Mouse (Mus musculus) left cerebral cortex, postnatal 25 days (tissue): Measurements from ENCODE around the gene Tbccd1. TPM values are rescaled to one million over a fixed set of nuclear protein-coding genes. Genes with fewer than 3 reads are reported as not detected.
A peak's percentile ranks its signal among the peaks of the same experiment; 100 is the strongest.

ENCODE experiments used
- DNase-seq, 2 experiments: peaks; one replicate each; pipeline ENCODE4 v3.0.0; 2022; ENCODE audit warnings: low spot score in 2 of 2, mixed read lengths in 1 of 2
- intact Hi-C: fragments of 180-260 bp; cut with DNase I; formaldehyde crosslinking; loops from one replicate; pipeline ENCODE4 v1.15.1; 2025
- total RNA-seq, 2 experiments: library from RNA; stranded (reverse); gene quantifications; 2 replicates each; pipeline ENCODE4 v1.2.3; 2021

The Tbccd1 gene
- total RNA-seq, result 10 to 100 TPM; 13.8 to 14.2 TPM

- peak; percentile 100 for DNase-seq
- intact Hi-C loops, result loop anchor here (5.0 kb wide), 1 partner anchor 250 kb away; the partner anchor contains the start of gene Eif4a2
Observed at GRCm38 (mm10) chr16:22857431-22858113, at the start of gene Tbccd1, which contains the start of gene Dnajb11. Tbccd1 (minus strand) TSS chr16:22857669. Dnajb11 (plus strand) TSS chr16:22857845.

- DNase-seq, result no peak
- intact Hi-C loops, result no loop called here
Observed at GRCm38 (mm10) chr16:22901326-22901725, 43.9 kb upstream of the Tbccd1 start.

GRCm38 (mm10) chr16:22899866-22900570 lies 42.5 kb upstream of the Tbccd1 start:
- intact Hi-C loops, result no loop called here
- no peak for DNase-seq

GRCm38 (mm10) chr16:22899346-22899745 lies 41.9 kb upstream of the Tbccd1 start:
- DNase-seq, result no peak

GRCm38 (mm10) chr16:22896618-22897017 lies 39.1 kb upstream of the Tbccd1 start:
- intact Hi-C loops, result no loop called here
- no peak for DNase-seq

More at GRCm38 (mm10) chr16:22899346-22899745, 41.9 kb upstream of the Tbccd1 start:
- intact Hi-C loops, result no loop called here

- intact Hi-C loops, result no loop called here
- no peak for DNase-seq
Observed at GRCm38 (mm10) chr16:22894095-22894494, 36.6 kb upstream of the Tbccd1 start.

GRCm38 (mm10) chr16:22891733-22892154 lies 34.3 kb upstream of the Tbccd1 start:
- intact Hi-C loops, result no loop called here
- no peak for DNase-seq

GRCm38 (mm10) chr16:22890683-22891510 lies 33.4 kb upstream of the Tbccd1 start, which contains the start of gene Ahsg:
Ahsg (plus strand) TSS chr16:22891277.
- no peak for DNase-seq
- intact Hi-C loops, result no loop called here

GRCm38 (mm10) chr16:22889716-22890115 lies 32.2 kb upstream of the Tbccd1 start:
- DNase-seq, result no peak
- intact Hi-C loops, result no loop called here

- intact Hi-C loops, result no loop called here
Observed at GRCm38 (mm10) chr16:22888835-22889234, 31.4 kb upstream of the Tbccd1 start.

GRCm38 (mm10) chr16:22886726-22887125 lies 29.3 kb upstream of the Tbccd1 start:
- intact Hi-C loops, result no loop called here
- no peak for DNase-seq

More at GRCm38 (mm10) chr16:22888835-22889234, 31.4 kb upstream of the Tbccd1 start:
- DNase-seq, result no peak

- DNase-seq, result no peak
- intact Hi-C loops, result no loop called here
Observed at GRCm38 (mm10) chr16:22885356-22885755, 27.9 kb upstream of the Tbccd1 start.

GRCm38 (mm10) chr16:22883441-22883840 lies 26.0 kb upstream of the Tbccd1 start:
- no peak for DNase-seq
- intact Hi-C loops, result loop anchor here (5.0 kb wide), 1 partner anchor 69 kb away; the partner anchor contains the start of gene Hrg

- intact Hi-C loops, result loop anchor here (5.0 kb wide), 1 partner anchor 71 kb away; the partner anchor contains the start of gene Hrg
- DNase-seq, result no peak
Observed at GRCm38 (mm10) chr16:22881487-22881886, 24.0 kb upstream of the Tbccd1 start.

GRCm38 (mm10) chr16:22880900-22881299 lies 23.4 kb upstream of the Tbccd1 start:
- intact Hi-C loops, result loop anchor here (5.0 kb wide), 1 partner anchor 71 kb away; the partner anchor contains the start of gene Hrg
- DNase-seq, result no peak

GRCm38 (mm10) chr16:22879945-22880595 lies 22.6 kb upstream of the Tbccd1 start:
- intact Hi-C loops, result loop anchor here (5.0 kb wide), 1 partner anchor 72 kb away; the partner anchor contains the start of gene Hrg
- DNase-seq, result no peak

GRCm38 (mm10) chr16:22878716-22879115 lies 21.2 kb upstream of the Tbccd1 start:
- DNase-seq, result no peak
- intact Hi-C loops, result no loop called here

- intact Hi-C loops, result loop anchor here (2.0 kb wide), 1 partner anchor 257 kb away; no protein-coding TSS in a partner anchor
- DNase-seq, result peak in 1 of 2 experiments; percentile 9
Observed at GRCm38 (mm10) chr16:22877660-22878390, 20.4 kb upstream of the Tbccd1 start.
